Mouse (Mus musculus) MEL (cell line): ENCODE measurements around the gene Nsun2.

Experiments
- CTCF ChIP-seq, 3 experiments: IDR thresholded peaks in 2 of 3; conservative IDR thresholded peaks in 1 of 3; 2 replicates each; pipeline ENCODE4 v1.5.1; 2011 to 2012; ENCODE audit warnings: low read length in 3 of 3, low read depth in 2 of 3, mild to moderate bottlenecking in 2 of 3, improper control_type of control experiment in 1 of 3, inconsistent platforms in 1 of 3, mixed read lengths in 1 of 3, moderate library complexity in 1 of 3; ENCODE audit not compliant: control insufficient read depth in 1 of 3, insufficient read depth in 1 of 3, poor library complexity in 1 of 3, severe bottlenecking in 1 of 3
- E2F4 ChIP-seq: IDR thresholded peaks from 2 replicates; pipeline ENCODE4 v1.6.1; 2011; ENCODE audit warnings: low read depth, low read length, improper control_type of control experiment, borderline replicate concordance
- ETS1 ChIP-seq: IDR thresholded peaks from 2 replicates; pipeline ENCODE4 v1.6.1; 2012; ENCODE audit warnings: low read depth, mild to moderate bottlenecking, inconsistent platforms, low read length, improper control_type of control experiment, moderate library complexity
- MAFK ChIP-seq: IDR thresholded peaks from 2 replicates; pipeline ENCODE4 v1.6.1; 2011; ENCODE audit warnings: low read depth, mild to moderate bottlenecking, low read length, improper control_type of control experiment, borderline replicate concordance
- MEF2A ChIP-seq: IDR thresholded peaks from 2 replicates; pipeline ENCODE4 v1.6.1; 2014; ENCODE audit warnings: low read depth, mild to moderate bottlenecking, inconsistent platforms, low read length, improper control_type of control experiment; ENCODE audit not compliant: poor library complexity, insufficient replicate concordance, severe bottlenecking; ENCODE audit errors: extremely low read depth
- POLR2AphosphoS2 ChIP-seq: IDR thresholded peaks from 2 replicates; pipeline ENCODE4 v1.6.1; 2011; ENCODE audit warnings: low read length, improper control_type of control experiment
- SMC3 ChIP-seq: IDR thresholded peaks from 2 replicates; pipeline ENCODE4 v1.6.1; 2011; ENCODE audit warnings: low read depth, low read length, improper control_type of control experiment
- USF1 ChIP-seq: IDR thresholded peaks from 2 replicates; pipeline ENCODE4 v1.6.1; 2014; ENCODE audit warnings: low read depth, mild to moderate bottlenecking, inconsistent platforms, low read length, improper control_type of control experiment, moderate library complexity

GRCm38 (mm10) chr13:69506341-69507086 is 27.0 kb upstream of the Nsun2 start:
- TF ChIP-seq ETS1 (peak; percentile 95), SMC3 (no peak), CTCF (IDR thresholded peaks at IDR 0.05 in 2 of 3, conservative IDR thresholded peaks at IDR 0.05 in 1 of 3; ENCODE audit: control insufficient read depth in 1 of 3, insufficient read depth in 1 of 3, low read depth in 2 of 3, low read length in 3 of 3, poor library complexity in 1 of 3, severe bottlenecking in 1 of 3) (no peak), MEF2A (no peak), E2F4 (no peak), POLR2AphosphoS2 (0 out of 2 replicates have a peak, but pooled peaks have one; percentile 32), MAFK (peak; percentile 44; the same call in 1 of the 2 replicates), USF1 (peak; percentile 54; the same call in 1 of the 2 replicates)
